Mouse (Mus musculus): ENCODE measurements at regions not wholly inside any gene's neighbourhood (a gene's known extent, or its start where the extent isn't known, plus 50 kb on each side); places are given as distances from the start of the nearest gene placed in this dataset.
"Not testable (repeated sequence)": the region's sequence is repeated elsewhere in the genome, so short reads cannot be mapped to it uniquely, and the experiment has no call there.

DNA sequence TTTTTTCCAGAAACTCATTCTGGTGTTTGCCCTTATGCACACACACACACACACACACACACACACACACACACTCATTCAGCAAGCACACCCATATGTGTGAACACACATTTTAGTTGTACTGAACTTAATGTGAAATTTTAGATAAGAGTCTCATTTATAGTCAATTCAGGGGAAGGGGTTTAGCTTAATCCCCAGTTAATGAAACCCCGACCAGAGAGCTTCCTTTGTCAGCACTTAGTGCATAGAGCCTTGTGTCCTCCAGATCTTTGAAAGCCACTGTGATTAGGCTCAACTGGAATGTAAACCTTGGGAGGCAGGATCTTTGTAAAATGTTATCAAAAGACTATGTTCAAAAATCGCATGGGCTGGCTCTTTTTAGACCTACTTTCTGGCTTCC, 53.4 kb downstream of the Rps12 start:
- H3K27ac ChIP-seq (ENCODE audit: low read depth, low read length), result 0 out of 2 replicates have a peak overlapping the region, but pooled peaks have one; percentile 13
- ATAC-seq (replicated peaks; ENCODE audit: low FRiP score) (peak; percentile 70), DNase-seq (ENCODE audit: low spot score) (no peak)
- no peak overlapping the region for H3K4me3 ChIP-seq (ENCODE audit: low read depth, low read length)
- no peak overlapping the region for H3K9ac ChIP-seq (ENCODE audit: low read length)
- peaks cover 4% of the 10 kb centered on the region; the same call in 1 of the 2 replicates for H3K4me1 ChIP-seq (replicated peaks; ENCODE audit: control insufficient read depth, insufficient read depth, low read length)
- no peaks in the 10 kb centered on the region for H3K9me3 ChIP-seq (ENCODE audit: control insufficient read depth, low read length)
- no peaks in the 10 kb centered on the region for H3K36me3 ChIP-seq (ENCODE audit: control insufficient read depth, insufficient read depth, low read length)
- WGBS, result 6% methylated on average over 2 of the region's 2 CpGs
- H3K4me2 ChIP-seq (ENCODE audit: low read depth, low read length, severe bottlenecking), result no peak overlapping the region
- no peaks in the 10 kb centered on the region for H3K27me3 ChIP-seq (ENCODE audit: control insufficient read depth, insufficient read depth, low read length)

DNA sequence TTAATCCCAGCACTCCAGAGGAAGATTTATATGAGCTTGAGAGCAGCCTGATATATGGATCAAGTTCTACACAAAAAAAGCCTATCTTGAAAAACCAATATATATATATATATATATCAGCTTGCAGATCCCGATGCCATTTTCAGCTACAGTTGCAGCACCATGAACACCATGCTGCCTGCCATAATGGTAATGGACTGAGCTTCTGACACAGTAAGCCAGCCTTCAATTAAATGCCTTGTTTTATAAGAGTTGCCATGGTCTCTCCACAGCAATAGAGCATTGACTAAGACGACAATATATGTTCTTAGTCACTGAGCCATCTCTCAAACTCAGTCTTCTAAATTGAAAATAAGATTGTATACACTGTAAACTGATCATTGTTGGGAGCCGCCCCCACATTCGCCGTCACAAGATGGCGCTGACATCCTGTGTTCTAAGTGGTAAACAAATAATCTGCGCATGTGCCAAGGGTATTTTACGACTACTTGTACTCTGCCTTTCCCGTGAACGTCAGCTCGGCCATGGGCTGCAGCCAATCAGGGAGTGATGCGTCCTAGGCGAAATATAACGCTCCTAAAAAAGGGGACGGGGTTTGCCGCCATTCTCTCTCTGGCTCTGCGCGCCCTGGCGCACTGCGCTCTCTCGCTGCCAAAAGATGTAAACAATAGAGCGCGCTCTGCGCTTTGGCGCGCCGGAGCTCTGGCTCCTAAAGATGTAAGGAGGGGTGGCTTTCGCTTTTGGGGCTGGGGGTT, 60.9 kb downstream of the Rps12 start:
- not testable (repeated sequence) for ATAC-seq (replicated peaks; ENCODE audit: low FRiP score)

DNA sequence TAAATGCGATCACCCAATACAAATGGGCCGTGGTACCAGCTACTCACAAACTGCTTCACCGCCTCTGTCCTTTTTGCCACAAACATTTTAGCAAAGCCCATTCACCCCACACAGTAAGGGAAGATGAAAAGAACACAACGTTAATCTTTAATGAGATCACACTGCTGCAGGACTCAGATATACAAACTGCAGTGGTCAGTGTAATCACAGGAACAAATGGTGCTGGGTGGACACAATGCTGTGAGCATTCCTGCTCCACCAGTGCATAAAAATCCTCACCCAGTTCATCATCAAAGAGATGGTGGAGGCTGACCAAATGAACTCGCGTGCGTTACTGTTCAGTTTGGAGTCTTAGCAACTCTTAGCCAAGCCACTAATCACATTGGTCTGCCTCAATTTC, 69.0 kb downstream of the Rps12 start:
- 25% methylated on average over 7 of the region's 7 CpGs for WGBS
- DNase-seq (ENCODE audit: low spot score) (no peak), ATAC-seq (replicated peaks; ENCODE audit: low FRiP score) (peak; percentile 72)
- Histone ChIP-seq H3K27me3 (ENCODE audit: control insufficient read depth, insufficient read depth, low read length) (no peaks in the 10 kb centered on the region), H3K9ac (ENCODE audit: low read length) (no peak overlapping the region), H3K4me1 (replicated peaks; ENCODE audit: control insufficient read depth, insufficient read depth, low read length) (no peaks in the 10 kb centered on the region), H3K4me2 (ENCODE audit: low read depth, low read length, severe bottlenecking) (no peak overlapping the region), H3K36me3 (ENCODE audit: control insufficient read depth, insufficient read depth, low read length) (no peaks in the 10 kb centered on the region), H3K4me3 (ENCODE audit: low read depth, low read length) (no peak overlapping the region), H3K9me3 (ENCODE audit: control insufficient read depth, low read length) (no peaks in the 10 kb centered on the region; the same call in 1 of the 2 replicates), H3K27ac (ENCODE audit: low read depth, low read length) (no peak overlapping the region)

More for the DNA sequence above, 60.9 kb downstream of the Rps12 start:
- not testable (repeated sequence) for DNase-seq (ENCODE audit: low spot score); H3K27me3 ChIP-seq (ENCODE audit: control insufficient read depth, insufficient read depth, low read length); H3K9me3 ChIP-seq (ENCODE audit: control insufficient read depth, low read length); H3K4me1 ChIP-seq (replicated peaks; ENCODE audit: control insufficient read depth, insufficient read depth, low read length); H3K4me2 ChIP-seq (ENCODE audit: low read depth, low read length, severe bottlenecking); H3K9ac ChIP-seq (ENCODE audit: low read length); H3K36me3 ChIP-seq (ENCODE audit: control insufficient read depth, insufficient read depth, low read length); H3K27ac ChIP-seq (ENCODE audit: low read depth, low read length); H3K4me3 ChIP-seq (ENCODE audit: low read depth, low read length)
- WGBS, result 79% methylated on average over 23 of the region's 28 CpGs

DNA sequence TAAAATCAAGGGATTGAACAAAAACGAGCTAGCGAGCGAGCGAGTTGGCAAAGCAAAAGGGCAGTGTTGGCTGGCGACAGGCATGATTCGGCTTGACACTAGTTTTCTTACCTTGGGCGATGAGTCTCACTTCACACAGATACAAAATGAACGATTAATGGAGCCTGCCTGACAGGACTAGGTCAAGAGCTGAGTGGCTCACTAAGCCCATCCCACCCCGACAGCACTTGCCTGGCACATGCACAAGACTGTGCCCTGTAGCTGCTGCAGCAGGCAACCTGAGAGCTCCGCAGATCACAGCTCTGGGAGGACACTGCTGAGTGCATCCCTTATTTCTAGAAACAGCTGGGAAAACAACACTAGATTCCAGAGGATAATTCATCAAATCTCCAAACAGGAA, 71.6 kb downstream of the Rps12 start:
- no peak for ATAC-seq (replicated peaks; ENCODE audit: low FRiP score)
- H3K27ac ChIP-seq (ENCODE audit: low read depth, low read length), result no peak overlapping the region
- 91% methylated on average over 10 of the region's 10 CpGs for WGBS

DNA sequence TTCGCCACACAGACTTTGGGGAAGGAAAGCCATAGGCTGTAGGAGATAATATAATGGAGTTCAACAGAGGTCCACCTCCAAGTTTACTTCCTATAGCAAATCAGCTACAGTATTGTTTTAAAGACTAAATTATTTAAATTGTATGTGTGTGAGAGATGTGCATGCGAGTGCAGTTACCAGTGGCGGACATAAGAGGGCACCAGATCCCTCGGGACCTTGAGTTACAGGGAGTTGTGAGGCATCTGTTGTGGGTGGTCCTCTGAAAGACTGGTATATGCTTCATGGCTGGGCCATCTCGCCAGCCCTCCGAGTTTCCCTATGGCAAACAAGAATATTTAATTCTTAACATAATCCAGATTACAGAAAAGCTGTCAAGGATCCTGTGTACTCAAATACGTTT, 72.0 kb downstream of the Rps12 start:
- ATAC-seq (replicated peaks; ENCODE audit: low FRiP score), result no peak
- no peak for DNase-seq (ENCODE audit: low spot score)
- Histone ChIP-seq H3K27ac (ENCODE audit: low read depth, low read length) (no peak overlapping the region), H3K9ac (ENCODE audit: low read length) (no peak overlapping the region), H3K4me1 (replicated peaks; ENCODE audit: control insufficient read depth, insufficient read depth, low read length) (no peaks in the 10 kb centered on the region), H3K9me3 (ENCODE audit: control insufficient read depth, low read length) (no peaks in the 10 kb centered on the region; the same call in 1 of the 2 replicates), H3K36me3 (ENCODE audit: control insufficient read depth, insufficient read depth, low read length) (no peaks in the 10 kb centered on the region), H3K4me3 (ENCODE audit: low read depth, low read length) (no peak overlapping the region), H3K4me2 (ENCODE audit: low read depth, low read length, severe bottlenecking) (no peak overlapping the region), H3K27me3 (ENCODE audit: control insufficient read depth, insufficient read depth, low read length) (no peaks in the 10 kb centered on the region)
- 93% methylated on average over 7 of the region's 7 CpGs for WGBS

More for the DNA sequence above, 71.6 kb downstream of the Rps12 start:
- Histone ChIP-seq H3K9ac (ENCODE audit: low read length) (no peak overlapping the region), H3K36me3 (ENCODE audit: control insufficient read depth, insufficient read depth, low read length) (no peaks in the 10 kb centered on the region), H3K9me3 (ENCODE audit: control insufficient read depth, low read length) (no peaks in the 10 kb centered on the region; the same call in 1 of the 2 replicates), H3K4me2 (ENCODE audit: low read depth, low read length, severe bottlenecking) (no peak overlapping the region), H3K4me1 (replicated peaks; ENCODE audit: control insufficient read depth, insufficient read depth, low read length) (no peaks in the 10 kb centered on the region), H3K4me3 (ENCODE audit: low read depth, low read length) (no peak overlapping the region), H3K27me3 (ENCODE audit: control insufficient read depth, insufficient read depth, low read length) (no peaks in the 10 kb centered on the region)
- no peak for DNase-seq (ENCODE audit: low spot score)

DNA sequence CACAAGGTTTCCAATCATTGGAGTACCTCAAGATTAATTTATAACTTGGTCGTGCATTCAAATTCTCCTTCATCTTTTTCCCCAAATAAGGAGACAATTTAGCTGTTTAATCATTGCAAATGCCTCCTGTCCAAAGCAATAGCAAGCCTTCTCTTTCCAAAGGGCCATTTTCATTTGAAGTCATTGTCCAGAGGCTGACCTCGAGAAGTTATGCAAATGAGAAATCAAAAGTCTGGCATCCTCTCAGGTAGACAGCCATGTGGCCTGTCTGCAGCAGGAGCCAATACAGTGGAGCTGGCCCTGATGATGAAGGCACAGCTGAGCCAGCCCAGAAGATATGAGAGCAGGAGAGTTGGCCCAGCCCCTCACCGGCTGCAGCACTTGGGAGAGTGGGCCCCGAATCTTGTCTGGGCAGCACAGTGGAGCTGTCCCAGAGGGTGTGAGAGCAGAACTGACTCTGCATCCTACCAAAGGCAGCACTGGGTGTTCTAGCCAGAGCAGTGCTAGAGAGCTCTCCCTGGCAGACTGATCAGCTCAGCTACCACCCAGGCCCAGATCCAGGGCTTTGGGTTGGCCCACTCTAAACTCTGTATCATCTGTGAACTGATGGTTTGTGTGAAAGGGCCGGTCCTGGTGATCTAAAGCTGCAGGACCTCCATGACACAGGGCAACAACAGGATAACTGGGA, 74.2 kb downstream of the Rps12 start:
- Histone ChIP-seq H3K9me3 (ENCODE audit: control insufficient read depth, low read length) (no peaks in the 10 kb centered on the region; the same call in 1 of the 2 replicates), H3K4me2 (ENCODE audit: low read depth, low read length, severe bottlenecking) (no peak overlapping the region), H3K36me3 (ENCODE audit: control insufficient read depth, insufficient read depth, low read length) (no peaks in the 10 kb centered on the region), H3K27ac (ENCODE audit: low read depth, low read length) (no peak overlapping the region), H3K4me1 (replicated peaks; ENCODE audit: control insufficient read depth, insufficient read depth, low read length) (no peaks in the 10 kb centered on the region), H3K4me3 (ENCODE audit: low read depth, low read length) (no peak overlapping the region), H3K27me3 (ENCODE audit: control insufficient read depth, insufficient read depth, low read length) (no peaks in the 10 kb centered on the region), H3K9ac (ENCODE audit: low read length) (no peak overlapping the region)
- DNase-seq (ENCODE audit: low spot score) (no peak), ATAC-seq (replicated peaks; ENCODE audit: low FRiP score) (no peak)
- WGBS, result 78% methylated on average over 5 of the region's 5 CpGs

DNA sequence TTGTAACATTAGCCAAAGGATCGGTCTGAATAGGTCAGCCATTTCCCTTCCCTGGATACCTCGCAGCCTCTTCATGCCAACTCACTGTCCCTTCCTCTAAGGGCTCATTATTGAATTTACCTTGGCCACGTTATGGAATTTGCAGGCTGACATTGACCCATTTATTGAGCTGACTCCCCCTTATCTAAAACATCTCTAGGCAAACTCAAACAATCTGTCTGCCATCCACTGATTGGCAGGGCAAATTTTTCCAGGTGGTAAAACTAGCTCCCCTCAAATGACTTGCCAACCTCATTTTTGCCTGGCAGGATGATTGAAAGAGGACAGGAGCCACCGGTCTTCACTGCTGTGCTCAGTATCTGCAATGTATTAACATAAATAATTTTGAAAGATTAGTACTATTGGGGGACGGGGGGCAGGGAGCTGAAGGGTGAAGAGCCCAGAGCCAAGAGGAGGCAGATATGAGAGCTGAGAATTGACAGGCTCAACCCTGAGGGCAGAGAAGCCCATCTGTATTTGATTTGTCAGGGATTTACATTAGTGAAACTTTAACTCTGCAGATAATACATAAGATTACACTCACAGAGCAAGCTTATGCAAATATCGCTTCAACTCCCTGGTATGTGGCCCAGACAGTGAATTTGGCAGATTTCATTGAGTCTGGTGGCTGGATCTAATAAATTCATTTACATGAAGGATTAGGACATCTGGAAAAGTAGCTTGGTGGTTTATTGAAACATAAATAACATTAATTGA, 75.5 kb downstream of the Rps12 start:
- Histone ChIP-seq H3K27me3 (ENCODE audit: control insufficient read depth, insufficient read depth, low read length) (no peaks in the 10 kb centered on the region), H3K9ac (ENCODE audit: low read length) (no peak overlapping the region), H3K4me2 (ENCODE audit: low read depth, low read length, severe bottlenecking) (no peak overlapping the region), H3K36me3 (ENCODE audit: control insufficient read depth, insufficient read depth, low read length) (no peaks in the 10 kb centered on the region), H3K4me3 (ENCODE audit: low read depth, low read length) (no peak overlapping the region), H3K9me3 (ENCODE audit: control insufficient read depth, low read length) (no peaks in the 10 kb centered on the region; the same call in 1 of the 2 replicates), H3K4me1 (replicated peaks; ENCODE audit: control insufficient read depth, insufficient read depth, low read length) (no peaks in the 10 kb centered on the region), H3K27ac (ENCODE audit: low read depth, low read length) (no peak overlapping the region)
- DNase-seq (ENCODE audit: low spot score) (no peak), ATAC-seq (replicated peaks; ENCODE audit: low FRiP score) (no peak)
- WGBS, result 77% methylated on average over 6 of the region's 6 CpGs

DNA sequence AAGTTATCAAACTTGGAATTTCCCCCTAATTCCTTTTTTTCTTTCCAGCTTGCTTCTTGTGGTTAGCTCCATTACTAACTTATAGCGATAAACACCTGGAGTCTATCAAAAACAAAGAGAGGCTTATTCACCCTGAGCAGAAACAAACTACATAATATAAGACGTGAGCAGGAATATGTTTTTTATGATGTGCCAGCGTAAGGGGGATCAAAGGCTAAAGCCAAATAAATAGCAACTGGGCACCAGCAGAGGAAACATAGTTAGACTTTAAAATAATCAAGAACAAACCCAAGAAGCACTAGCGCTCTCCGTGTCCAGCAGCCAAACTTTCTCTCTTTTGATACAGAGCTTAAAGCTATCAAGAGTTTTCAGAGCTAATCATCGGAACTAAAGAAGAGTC, 76.1 kb downstream of the Rps12 start:
- 82% methylated on average over 6 of the region's 6 CpGs for WGBS
- Histone ChIP-seq H3K9me3 (ENCODE audit: control insufficient read depth, low read length) (no peaks in the 10 kb centered on the region; the same call in 1 of the 2 replicates), H3K27ac (ENCODE audit: low read depth, low read length) (no peak overlapping the region), H3K36me3 (ENCODE audit: control insufficient read depth, insufficient read depth, low read length) (no peaks in the 10 kb centered on the region), H3K4me3 (ENCODE audit: low read depth, low read length) (no peak overlapping the region), H3K27me3 (ENCODE audit: control insufficient read depth, insufficient read depth, low read length) (no peaks in the 10 kb centered on the region), H3K4me1 (replicated peaks; ENCODE audit: control insufficient read depth, insufficient read depth, low read length) (no peaks in the 10 kb centered on the region), H3K4me2 (ENCODE audit: low read depth, low read length, severe bottlenecking) (no peak overlapping the region), H3K9ac (ENCODE audit: low read length) (no peak overlapping the region)
- DNase-seq (ENCODE audit: low spot score), result no peak
- no peak for ATAC-seq (replicated peaks; ENCODE audit: low FRiP score)
